Mouse (Mus musculus) lung, postnatal 0 days (tissue): ENCODE data around the gene Ldhb.

Source experiments
- CTCF ChIP-seq: IDR thresholded peaks from 2 replicates; pipeline ENCODE4 v1.5.1; 2016; ENCODE audit warnings: antibody characterized with exemption, mild to moderate bottlenecking
- EP300 ChIP-seq: IDR thresholded peaks from 2 replicates; pipeline ENCODE4 v1.6.1; 2016; ENCODE audit warnings: antibody characterized with exemption, mild to moderate bottlenecking, control low read depth

DNA sequence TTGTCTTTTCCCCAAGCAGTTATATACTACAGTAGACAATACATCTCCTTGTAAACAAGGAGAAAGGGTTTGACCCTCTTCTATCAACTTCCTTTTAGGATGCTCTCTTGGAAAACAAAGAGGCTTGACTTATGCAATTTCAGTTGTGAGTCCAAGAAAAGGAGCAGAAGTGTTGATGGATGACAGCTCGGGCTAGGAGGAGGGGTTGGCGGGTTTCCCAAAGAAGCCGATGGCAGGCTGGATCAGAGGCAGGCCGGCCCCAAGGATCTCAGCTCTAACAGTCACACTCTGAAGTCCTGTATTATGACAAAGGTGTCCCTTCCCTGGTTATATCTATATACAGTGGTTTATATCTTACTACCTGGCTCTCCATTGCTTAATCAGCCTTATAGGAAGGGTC is 43.7 kb upstream of the Ldhb start:
- TF ChIP-seq CTCF (no peak), EP300 (no peak)
